Mouse (Mus musculus) thymus, adult 2 months (tissue): ENCODE measurements around the gene Gm5294.

ENCODE experiments used
- CTCF ChIP-seq: fragments of 200-500 bp; IDR thresholded peaks from 2 replicates; pipeline ENCODE4 v1.5.1; 2012; ENCODE audit warnings: mild to moderate bottlenecking, control low read depth, low read length, moderate library complexity, borderline replicate concordance; ENCODE audit not compliant: control insufficient read depth, poor library complexity, insufficient read depth; ENCODE audit errors: extremely low read depth
- POLR2A ChIP-seq: fragments of 200-500 bp; IDR thresholded peaks from 2 replicates; pipeline ENCODE4 v1.6.1; 2012; ENCODE audit warnings: mild to moderate bottlenecking, low read length, control low read depth, moderate library complexity; ENCODE audit not compliant: control insufficient read depth, poor library complexity, insufficient read depth; ENCODE audit errors: extremely low read depth

GRCm38 (mm10) chr5:138846506-138846905, 26.6 kb downstream of the Gm5294 start:
- TF ChIP-seq CTCF (no peak), POLR2A (no peak)
